Mouse (Mus musculus) E14TG2a.4 (cell line): ENCODE data around the gene Rab14.

Experiments used
- H3K27me3 ChIP-seq: 2 replicates; pipeline ENCODE4 v1.6.1; 2014; ENCODE audit warnings: low read length, control low read depth; ENCODE audit not compliant: insufficient read depth
- H3K36me3 ChIP-seq: 2 replicates; pipeline ENCODE4 v1.6.1; 2014; ENCODE audit warnings: low read length, control low read depth; ENCODE audit not compliant: insufficient read depth
- H3K4me1 ChIP-seq: replicated peaks from 2 replicates; pipeline ENCODE4 v1.6.1; 2014; ENCODE audit warnings: low read depth, low read length, control low read depth
- H3K4me3 ChIP-seq: replicated peaks from 2 replicates; pipeline ENCODE4 v1.5.1; 2014; ENCODE audit warnings: mild to moderate bottlenecking, low read length
- H3K9me3 ChIP-seq: 2 replicates; pipeline ENCODE4 v1.6.1; 2014; ENCODE audit warnings: low read length, control low read depth
- CTCF ChIP-seq: conservative IDR thresholded peaks from 2 replicates; pipeline ENCODE4 v1.5.1; 2014; ENCODE audit warnings: low read length
- NANOG ChIP-seq: IDR thresholded peaks from 2 replicates; pipeline ENCODE4 v1.6.1; 2014; ENCODE audit warnings: borderline replicate concordance, low read length, mixed read lengths
- POU5F1 ChIP-seq: IDR thresholded peaks from 2 replicates; pipeline ENCODE4 v1.6.1; 2014; ENCODE audit warnings: low read length, borderline replicate concordance

The Rab14 gene

GRCm38 (mm10) chr2:35188929-35189328 is 12.0 kb downstream of the Rab14 start:
- 0 out of 2 replicates have a peak, but pooled peaks cover under 1% of the 10 kb centered on the region for H3K4me1 ChIP-seq
- no peak for TF ChIP-seq CTCF
- TF ChIP-seq POU5F1, result no peak
- TF ChIP-seq NANOG, result no peak
- H3K36me3 ChIP-seq, result peaks cover 61% of the 10 kb centered on the region
- H3K9me3 ChIP-seq, result no peaks in the 10 kb centered on the region
- no peak overlapping the region for H3K4me3 ChIP-seq
- H3K27me3 ChIP-seq, result no peaks in the 10 kb centered on the region

DNA sequence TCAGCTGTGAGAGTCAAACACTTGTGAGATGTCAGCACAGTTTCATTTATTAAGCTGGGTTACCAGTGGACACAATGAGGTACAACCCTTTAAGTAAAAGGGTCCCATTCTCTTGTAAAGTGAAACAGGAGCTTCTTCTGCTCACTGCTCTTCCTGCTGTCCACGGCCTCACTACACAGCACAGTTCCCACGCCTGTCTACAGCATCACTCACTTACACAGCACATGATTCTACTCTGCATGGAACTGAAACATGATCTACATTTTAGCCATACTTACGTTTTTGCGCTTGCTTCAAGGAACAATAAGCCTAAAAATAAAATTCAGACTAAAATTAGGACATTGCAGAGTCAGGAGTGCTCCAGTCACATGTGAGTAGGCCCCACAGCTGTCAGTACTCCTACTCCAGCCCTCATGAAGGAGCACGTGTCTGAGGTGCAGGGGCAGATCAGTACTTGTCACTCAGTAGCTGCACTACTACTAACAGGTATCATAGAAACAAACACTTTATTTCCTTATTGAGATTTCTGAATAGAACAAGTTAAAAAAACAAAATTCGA is 17.7 kb downstream of the Rab14 start:
- no peaks in the 10 kb centered on the region for H3K4me1 ChIP-seq
- no peak overlapping the region for H3K4me3 ChIP-seq
- no peaks in the 10 kb centered on the region for H3K27me3 ChIP-seq
- TF ChIP-seq NANOG, result no peak
- H3K36me3 ChIP-seq, result peaks cover 85% of the 10 kb centered on the region
- no peaks in the 10 kb centered on the region for H3K9me3 ChIP-seq

GRCm38 (mm10) chr2:35178153-35178552 is 22.8 kb downstream of the Rab14 start:
- H3K36me3 ChIP-seq, result peaks cover 96% of the 10 kb centered on the region
- no peak overlapping the region for H3K4me3 ChIP-seq
- peaks cover 6% of the 10 kb centered on the region for H3K4me1 ChIP-seq
- TF ChIP-seq NANOG, result no peak
- TF ChIP-seq CTCF, result no peak
- no peak for TF ChIP-seq POU5F1
- no peaks in the 10 kb centered on the region for H3K27me3 ChIP-seq
- no peaks in the 10 kb centered on the region for H3K9me3 ChIP-seq

- Histone ChIP-seq H3K4me3 (no peak overlapping the region), H3K4me1 (peaks cover 6% of the 10 kb centered on the region), H3K9me3 (peaks cover 5% of the 10 kb centered on the region; the same call in 1 of the 2 replicates), H3K36me3 (peaks cover 97% of the 10 kb centered on the region), H3K27me3 (no peaks in the 10 kb centered on the region)
- TF ChIP-seq CTCF (no peak), NANOG (no peak), POU5F1 (no peak)
These were observed 25.4 kb downstream of the Rab14 start for GRCm38 (mm10) chr2:35175281-35176065.

- Histone ChIP-seq H3K4me3 (no peak overlapping the region), H3K27me3 (no peaks in the 10 kb centered on the region), H3K4me1 (peaks cover 6% of the 10 kb centered on the region), H3K9me3 (peaks cover 5% of the 10 kb centered on the region; the same call in 1 of the 2 replicates), H3K36me3 (peaks cover 97% of the 10 kb centered on the region)
- no peak for TF ChIP-seq CTCF
- no peak for TF ChIP-seq NANOG
- TF ChIP-seq POU5F1, result no peak
These were observed 26.8 kb downstream of the Rab14 start for GRCm38 (mm10) chr2:35174100-35174499.

GRCm38 (mm10) chr2:35173666-35174065 is 27.3 kb downstream of the Rab14 start:
- no peak overlapping the region for H3K4me3 ChIP-seq
- no peaks in the 10 kb centered on the region for H3K27me3 ChIP-seq
- H3K4me1 ChIP-seq, result peaks cover 6% of the 10 kb centered on the region
- H3K36me3 ChIP-seq, result peaks cover 96% of the 10 kb centered on the region
- no peak for TF ChIP-seq NANOG
- TF ChIP-seq CTCF, result no peak
- no peak for TF ChIP-seq POU5F1
- H3K9me3 ChIP-seq, result peaks cover 5% of the 10 kb centered on the region; the same call in 1 of the 2 replicates

DNA sequence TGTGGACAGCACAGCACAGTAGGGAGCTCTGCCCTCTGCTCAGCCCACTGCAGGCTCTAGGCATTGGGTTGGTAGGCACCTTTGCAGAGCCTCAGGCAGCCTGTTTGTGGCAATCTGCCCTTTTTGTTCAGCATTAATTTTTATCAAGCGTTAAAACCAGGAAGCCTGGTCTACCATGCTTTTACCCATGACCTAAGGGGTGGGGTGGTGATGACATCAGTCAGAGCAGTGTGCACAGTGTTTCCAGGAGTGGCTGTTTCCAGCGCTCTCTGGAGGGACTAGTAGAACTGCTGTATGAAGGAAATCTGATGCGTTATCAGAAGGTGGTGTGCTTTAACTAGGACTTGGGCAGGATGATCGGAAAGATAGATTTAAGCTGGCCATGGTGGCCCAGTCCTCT is 28.7 kb downstream of the Rab14 start:
- Histone ChIP-seq H3K36me3 (peaks cover 97% of the 10 kb centered on the region), H3K4me3 (no peak overlapping the region), H3K27me3 (no peaks in the 10 kb centered on the region), H3K9me3 (peaks cover 5% of the 10 kb centered on the region; the same call in 1 of the 2 replicates), H3K4me1 (peaks cover 6% of the 10 kb centered on the region)
- TF ChIP-seq CTCF (no peak), POU5F1 (no peak), NANOG (no peak)

DNA sequence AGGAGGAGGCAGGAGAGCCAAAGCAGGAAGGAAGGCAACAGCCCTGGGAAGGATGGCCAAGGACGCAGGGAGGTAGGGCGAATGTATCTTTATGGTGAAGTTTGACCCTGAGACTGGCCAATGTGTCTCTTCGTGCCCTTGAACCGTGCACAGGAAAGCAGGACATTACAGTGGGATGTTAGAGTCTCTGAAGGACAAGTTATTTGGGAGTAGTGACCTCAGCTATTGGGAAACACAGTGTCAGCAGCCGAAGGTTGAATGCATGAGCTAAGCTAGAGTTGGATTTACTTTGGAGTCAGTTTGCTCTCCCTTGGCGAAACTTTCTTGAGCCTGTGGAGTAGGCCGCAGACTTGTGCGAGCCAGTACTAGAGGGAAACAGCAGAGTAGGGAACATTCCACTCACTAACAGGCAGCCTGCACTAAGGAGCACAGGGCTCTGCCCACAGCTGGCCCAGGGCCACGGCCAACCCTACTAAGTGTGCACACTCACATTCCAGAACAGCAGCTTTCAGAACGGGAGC is 29.5 kb downstream of the Rab14 start:
- TF ChIP-seq CTCF (no peak), NANOG (no peak), POU5F1 (no peak)
- peaks cover 96% of the 10 kb centered on the region for H3K36me3 ChIP-seq
- no peak overlapping the region for H3K4me3 ChIP-seq
- H3K4me1 ChIP-seq, result peaks cover 6% of the 10 kb centered on the region
- peaks cover 5% of the 10 kb centered on the region; the same call in 1 of the 2 replicates for H3K9me3 ChIP-seq
- no peaks in the 10 kb centered on the region for H3K27me3 ChIP-seq

DNA sequence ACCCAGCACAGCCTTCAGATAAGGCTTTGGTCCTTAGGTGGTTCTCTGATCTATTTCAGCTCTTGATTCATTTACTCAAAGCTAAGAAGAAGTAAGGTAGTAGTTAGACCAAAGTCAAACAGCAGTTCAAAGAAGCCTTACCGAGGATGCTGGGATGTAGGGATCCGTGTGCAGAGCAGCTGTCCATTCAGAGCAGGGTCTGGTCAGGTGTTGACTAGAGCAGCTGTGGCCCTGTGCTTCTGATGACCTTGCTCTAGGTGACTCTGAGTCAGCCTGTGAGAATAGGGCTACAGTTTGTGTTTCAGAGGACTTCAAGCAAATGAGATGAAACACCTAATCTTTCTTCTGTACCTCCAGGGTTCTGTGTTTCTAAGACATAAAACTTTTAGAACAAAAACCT is 31.5 kb downstream of the Rab14 start:
- peaks cover 90% of the 10 kb centered on the region for H3K36me3 ChIP-seq
- peaks cover 6% of the 10 kb centered on the region for H3K4me1 ChIP-seq
- H3K9me3 ChIP-seq, result peaks cover 5% of the 10 kb centered on the region; the same call in 1 of the 2 replicates
- no peak overlapping the region for H3K4me3 ChIP-seq
- TF ChIP-seq POU5F1 (no peak), CTCF (no peak), NANOG (no peak)
- H3K27me3 ChIP-seq, result no peaks in the 10 kb centered on the region
